Mouse (Mus musculus): Measurements from ENCODE around the gene Evc. TPM values are rescaled to one million over a fixed set of nuclear protein-coding genes. Genes with fewer than 3 reads are reported as not detected.

Evc gene
- polyA plus RNA-seq, 1 experiment from 2014 or later = 11.8 TPM

GRCm38 (mm10) chr5:37251596-37251995 lies 85.1 kb downstream of the Evc start:
- no peaks in the 10 kb centered on the region for H3K36me3 ChIP-seq (ENCODE audit: control insufficient read depth, insufficient read depth, low read length)
- no peak overlapping the region for H3K27ac ChIP-seq (ENCODE audit: low read depth, low read length)
- no peaks in the 10 kb centered on the region for H3K9me3 ChIP-seq (ENCODE audit: control insufficient read depth, low read length)
- no peaks in the 10 kb centered on the region for H3K27me3 ChIP-seq (ENCODE audit: control insufficient read depth, insufficient read depth, low read length)
- H3K4me3 ChIP-seq (ENCODE audit: low read depth, low read length) = no peak overlapping the region
- H3K4me1 ChIP-seq (ENCODE audit: control insufficient read depth, insufficient read depth, low read length) = peaks cover 14% of the 10 kb centered on the region
- no peak overlapping the region for H3K4me2 ChIP-seq
- WGBS = 81% methylated on average over 3 of the region's 3 CpGs
- no peak for DNase-seq (ENCODE audit: low spot score, missing footprints)
- no peak overlapping the region for H3K9ac ChIP-seq (ENCODE audit: low read length)
- no peak for ATAC-seq (ENCODE audit: low FRiP score)

- Histone ChIP-seq H3K36me3 (ENCODE audit: control insufficient read depth, insufficient read depth, low read length) (no peaks in the 10 kb centered on the region), H3K4me3 (ENCODE audit: low read depth, low read length) (no peak overlapping the region), H3K27me3 (ENCODE audit: control insufficient read depth, insufficient read depth, low read length) (peaks cover 15% of the 10 kb centered on the region; the same call in 1 of the 2 replicates), H3K4me2 (peak overlapping the region; percentile 81), H3K4me1 (ENCODE audit: control insufficient read depth, insufficient read depth, low read length) (peaks cover 20% of the 10 kb centered on the region), H3K9ac (ENCODE audit: low read length) (no peak overlapping the region), H3K27ac (ENCODE audit: low read depth, low read length) (no peak overlapping the region), H3K9me3 (ENCODE audit: control insufficient read depth, low read length) (no peaks in the 10 kb centered on the region)
- DNase-seq (ENCODE audit: low spot score, missing footprints) = no peak
- ATAC-seq (ENCODE audit: low FRiP score) = no peak
- WGBS = 75% methylated on average over 3 of the region's 3 CpGs
Measured at GRCm38 (mm10) chr5:37248870-37249269, 87.8 kb downstream of the Evc start.

GRCm38 (mm10) chr5:37247456-37247855 lies 89.2 kb downstream of the Evc start:
- H3K4me1 ChIP-seq (ENCODE audit: control insufficient read depth, insufficient read depth, low read length) = peaks cover 25% of the 10 kb centered on the region
- H3K4me3 ChIP-seq (ENCODE audit: low read depth, low read length) = peak overlapping the region; percentile 77
- peak overlapping the region; percentile 96; the same call in 1 of the 2 replicates for H3K27ac ChIP-seq (ENCODE audit: low read depth, low read length)
- H3K4me2 ChIP-seq = peak overlapping the region; percentile 81
- ATAC-seq (ENCODE audit: low FRiP score) (no peak), DNase-seq (ENCODE audit: low spot score, missing footprints) (peak; percentile 88)
- H3K36me3 ChIP-seq (ENCODE audit: control insufficient read depth, insufficient read depth, low read length) = no peaks in the 10 kb centered on the region
- peak overlapping the region; percentile 90; the same call in 1 of the 2 replicates for H3K9ac ChIP-seq (ENCODE audit: low read length)
- H3K27me3 ChIP-seq (ENCODE audit: control insufficient read depth, insufficient read depth, low read length) = peaks cover 28% of the 10 kb centered on the region
- WGBS = 57% methylated on average over 4 of the region's 4 CpGs
- no peaks in the 10 kb centered on the region for H3K9me3 ChIP-seq (ENCODE audit: control insufficient read depth, low read length)

- peak overlapping the region; percentile 90 for H3K9ac ChIP-seq (ENCODE audit: low read length)
- H3K4me2 ChIP-seq = peak overlapping the region; percentile 81
- H3K9me3 ChIP-seq (ENCODE audit: control insufficient read depth, low read length) = no peaks in the 10 kb centered on the region
- under 1% methylated on average over 35 of the region's 37 CpGs for WGBS
- peak overlapping the region; percentile 77 for H3K4me3 ChIP-seq (ENCODE audit: low read depth, low read length)
- H3K27ac ChIP-seq (ENCODE audit: low read depth, low read length) = peak overlapping the region; percentile 96
- H3K27me3 ChIP-seq (ENCODE audit: control insufficient read depth, insufficient read depth, low read length) = peaks cover 38% of the 10 kb centered on the region
- no peaks in the 10 kb centered on the region for H3K36me3 ChIP-seq (ENCODE audit: control insufficient read depth, insufficient read depth, low read length)
- DNase-seq (ENCODE audit: low spot score, missing footprints) (peak; percentile 94), ATAC-seq (ENCODE audit: low FRiP score) (peak; percentile 61)
- H3K4me1 ChIP-seq (ENCODE audit: control insufficient read depth, insufficient read depth, low read length) = peaks cover 29% of the 10 kb centered on the region
Measured at GRCm38 (mm10) chr5:37246138-37246910, 90.4 kb downstream of the Evc start.

- WGBS = under 1% methylated on average over 42 of the region's 42 CpGs
- H3K27ac ChIP-seq (ENCODE audit: low read depth, low read length) = peak overlapping the region; percentile 96
Measured at GRCm38 (mm10) chr5:37245651-37246050, 91.0 kb downstream of the Evc start.

GRCm38 (mm10) chr5:37244666-37245242 lies 91.9 kb downstream of the Evc start:
- H3K27me3 ChIP-seq (ENCODE audit: control insufficient read depth, insufficient read depth, low read length) = peaks cover 54% of the 10 kb centered on the region
- ATAC-seq (ENCODE audit: low FRiP score) = no peak
- no peaks in the 10 kb centered on the region for H3K36me3 ChIP-seq (ENCODE audit: control insufficient read depth, insufficient read depth, low read length)
- DNase-seq (ENCODE audit: low spot score, missing footprints) = peak; percentile 88
- peak overlapping the region; percentile 77 for H3K4me3 ChIP-seq (ENCODE audit: low read depth, low read length)
- 48% methylated on average over 9 of the region's 9 CpGs for WGBS
- H3K9ac ChIP-seq (ENCODE audit: low read length) = peak overlapping the region; percentile 90; the same call in 1 of the 2 replicates
- peak overlapping the region; percentile 81 for H3K4me2 ChIP-seq
- peaks cover 33% of the 10 kb centered on the region for H3K4me1 ChIP-seq (ENCODE audit: control insufficient read depth, insufficient read depth, low read length)
- peak overlapping the region; percentile 96; the same call in 1 of the 2 replicates for H3K27ac ChIP-seq (ENCODE audit: low read depth, low read length)
- H3K9me3 ChIP-seq (ENCODE audit: control insufficient read depth, low read length) = no peaks in the 10 kb centered on the region

More at GRCm38 (mm10) chr5:37245651-37246050, 91.0 kb downstream of the Evc start:
- Histone ChIP-seq H3K9ac (ENCODE audit: low read length) (peak overlapping the region; percentile 90), H3K4me1 (ENCODE audit: control insufficient read depth, insufficient read depth, low read length) (peaks cover 33% of the 10 kb centered on the region), H3K4me3 (ENCODE audit: low read depth, low read length) (peak overlapping the region; percentile 77), H3K9me3 (ENCODE audit: control insufficient read depth, low read length) (no peaks in the 10 kb centered on the region), H3K36me3 (ENCODE audit: control insufficient read depth, insufficient read depth, low read length) (no peaks in the 10 kb centered on the region), H3K4me2 (peak overlapping the region; percentile 81), H3K27me3 (ENCODE audit: control insufficient read depth, insufficient read depth, low read length) (peaks cover 45% of the 10 kb centered on the region)
- ATAC-seq (ENCODE audit: low FRiP score) (peak; percentile 65), DNase-seq (ENCODE audit: low spot score, missing footprints) (peak; percentile 95)

GRCm38 (mm10) chr5:37244161-37244560 lies 92.5 kb downstream of the Evc start:
- DNase-seq (ENCODE audit: low spot score, missing footprints) (peak; percentile 94), ATAC-seq (ENCODE audit: low FRiP score) (peak; percentile 36)
- H3K9me3 ChIP-seq (ENCODE audit: control insufficient read depth, low read length) = no peaks in the 10 kb centered on the region
- peak overlapping the region; percentile 12; the same call in 1 of the 2 replicates for H3K27ac ChIP-seq (ENCODE audit: low read depth, low read length)
- peaks cover 32% of the 10 kb centered on the region for H3K4me1 ChIP-seq (ENCODE audit: control insufficient read depth, insufficient read depth, low read length)
- WGBS = 3% methylated on average over 13 of the region's 13 CpGs
- H3K4me3 ChIP-seq (ENCODE audit: low read depth, low read length) = peak overlapping the region; percentile 77
- peak overlapping the region; percentile 81 for H3K4me2 ChIP-seq
- H3K9ac ChIP-seq (ENCODE audit: low read length) = no peak overlapping the region; the same call in 1 of the 2 replicates
- no peaks in the 10 kb centered on the region for H3K36me3 ChIP-seq (ENCODE audit: control insufficient read depth, insufficient read depth, low read length)
- peaks cover 54% of the 10 kb centered on the region for H3K27me3 ChIP-seq (ENCODE audit: control insufficient read depth, insufficient read depth, low read length)

GRCm38 (mm10) chr5:37243169-37243886 lies 93.4 kb downstream of the Evc start:
- peak overlapping the region; percentile 77 for H3K4me3 ChIP-seq (ENCODE audit: low read depth, low read length)
- H3K9ac ChIP-seq (ENCODE audit: low read length) = peak overlapping the region; percentile 38; the same call in 1 of the 2 replicates
- peak overlapping the region; percentile 81 for H3K4me2 ChIP-seq
- H3K27me3 ChIP-seq (ENCODE audit: control insufficient read depth, insufficient read depth, low read length) = peaks cover 54% of the 10 kb centered on the region
- peaks cover 30% of the 10 kb centered on the region for H3K4me1 ChIP-seq (ENCODE audit: control insufficient read depth, insufficient read depth, low read length)
- DNase-seq (ENCODE audit: low spot score, missing footprints) (peak; percentile 95), ATAC-seq (ENCODE audit: low FRiP score) (no peak)
- H3K27ac ChIP-seq (ENCODE audit: low read depth, low read length) = peak overlapping the region; percentile 14; the same call in 1 of the 2 replicates
- no peaks in the 10 kb centered on the region for H3K36me3 ChIP-seq (ENCODE audit: control insufficient read depth, insufficient read depth, low read length)
- WGBS = 2% methylated on average over 19 of the region's 19 CpGs
- H3K9me3 ChIP-seq (ENCODE audit: control insufficient read depth, low read length) = no peaks in the 10 kb centered on the region

All from midbrain, embryonic 11.5 days (tissue).